Mouse (Mus musculus) spleen, postnatal 10 days (tissue): Measurements from ENCODE around the gene Eppin.

Source experiments
- DNase-seq, 2 experiments: peaks; one replicate each; pipeline ENCODE4 v3.0.0; 2021 to 2022; ENCODE audit warnings: low spot score in 2 of 2

The Eppin gene

DNA sequence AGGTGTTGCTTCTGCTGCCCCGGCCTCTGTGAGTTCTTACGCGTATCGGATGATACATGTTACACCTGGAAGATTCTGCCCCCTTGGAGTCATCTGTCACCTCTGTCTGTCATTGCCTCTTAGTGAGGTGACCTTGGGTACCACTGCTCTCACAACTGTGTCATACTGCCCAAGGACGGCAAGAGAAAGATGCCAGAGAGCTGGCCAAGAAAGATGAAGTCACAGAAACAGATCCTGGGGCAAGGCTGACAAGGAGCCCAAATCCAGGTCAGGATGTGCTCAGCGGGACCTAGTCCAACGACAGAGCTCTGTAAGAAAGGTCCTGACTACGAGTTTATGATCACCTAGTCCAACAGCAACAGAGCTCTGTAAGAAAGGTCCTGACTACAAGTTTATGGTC is 33.3 kb downstream of the Eppin start:
- no peak for DNase-seq

DNA sequence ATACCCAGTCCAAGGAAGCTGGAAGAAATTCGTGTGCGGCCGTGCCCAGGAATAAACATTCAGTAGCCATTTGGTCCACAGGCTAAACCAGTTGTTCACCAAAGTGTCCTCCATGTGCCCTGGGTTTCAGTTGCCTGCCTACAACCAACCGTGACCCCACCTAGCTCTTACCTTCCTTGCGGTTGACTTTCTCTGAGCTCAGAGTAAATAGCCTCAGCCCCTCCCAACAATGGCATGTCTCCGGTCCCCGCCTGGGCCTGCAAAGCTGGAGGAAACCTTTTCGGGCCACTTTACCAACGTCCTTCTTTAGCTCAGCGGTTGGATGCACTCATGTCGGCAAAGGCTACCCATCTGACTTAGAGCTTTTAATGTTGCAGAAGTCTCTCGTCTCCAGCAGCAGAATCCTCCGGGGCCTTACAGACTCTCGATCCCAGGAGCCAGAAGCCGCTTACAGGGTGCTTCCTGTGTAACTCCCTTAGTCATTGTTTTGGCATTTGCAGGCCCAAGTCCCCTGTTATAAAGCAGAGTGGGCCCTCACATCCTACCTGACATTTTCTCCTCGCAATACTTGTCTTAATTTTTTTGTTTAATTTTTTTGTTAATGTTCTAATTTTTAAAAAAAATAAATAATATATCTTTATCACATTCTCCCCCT is 34.3 kb downstream of the Eppin start:
- DNase-seq: no peak

DNA sequence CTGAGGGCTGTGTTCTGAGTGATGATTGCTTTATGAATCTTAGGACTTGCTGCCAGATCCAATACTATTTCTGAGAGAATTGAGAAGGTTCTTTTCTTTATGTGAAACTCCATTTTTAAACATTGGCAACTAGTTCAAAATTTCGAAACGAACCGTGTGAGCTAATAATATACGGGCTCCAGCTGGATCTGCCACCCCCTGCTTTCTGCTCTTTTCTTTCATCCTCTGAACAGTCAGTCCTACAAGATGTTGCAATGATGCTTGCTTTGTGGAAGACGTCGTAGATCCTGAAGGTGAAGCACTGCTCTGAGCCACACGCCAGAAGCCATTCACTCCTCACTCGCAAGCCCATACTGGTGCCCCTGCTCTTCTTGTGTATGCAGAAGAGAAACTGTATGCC is 35.0 kb downstream of the Eppin start:
- no peak for DNase-seq

DNA sequence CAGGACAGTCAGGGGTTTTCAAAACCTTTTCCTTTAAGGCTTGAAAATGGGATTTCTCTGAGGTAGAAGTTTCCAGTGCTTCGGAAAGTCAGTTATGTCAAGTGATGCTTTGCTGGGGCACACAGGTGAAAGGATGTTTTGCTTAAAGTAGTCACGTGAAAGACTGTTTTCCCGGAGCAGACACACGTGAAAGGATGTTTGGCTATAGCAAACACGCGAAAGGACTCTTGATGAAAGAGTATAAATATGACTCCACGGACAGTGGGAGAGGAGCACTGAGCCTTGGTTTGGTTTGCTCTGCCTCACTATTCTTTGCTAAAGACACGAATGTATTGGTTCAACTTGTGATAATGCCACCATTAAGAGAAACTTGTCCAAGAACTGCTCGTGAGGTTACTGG is 41.9 kb downstream of the Eppin start:
- DNase-seq: no peak

DNA sequence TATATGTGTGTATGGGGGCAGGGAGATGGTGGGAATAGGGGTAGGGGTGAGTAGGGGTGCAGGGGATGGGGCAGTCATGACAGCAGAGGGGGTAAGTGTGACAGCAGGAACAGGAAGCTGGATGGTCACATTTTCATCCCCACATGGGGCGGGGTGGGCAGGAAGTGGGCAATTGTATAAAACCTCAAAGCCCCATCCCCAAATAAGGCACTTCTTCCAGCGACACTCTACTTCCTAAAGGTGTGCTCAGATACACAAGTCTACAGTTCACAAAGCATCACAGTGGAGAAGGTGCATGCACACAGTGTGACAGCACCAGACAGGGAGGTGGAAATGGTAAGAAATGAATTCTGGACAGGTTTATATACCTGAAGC is 42.5 kb downstream of the Eppin start:
- DNase-seq: no peak

DNA sequence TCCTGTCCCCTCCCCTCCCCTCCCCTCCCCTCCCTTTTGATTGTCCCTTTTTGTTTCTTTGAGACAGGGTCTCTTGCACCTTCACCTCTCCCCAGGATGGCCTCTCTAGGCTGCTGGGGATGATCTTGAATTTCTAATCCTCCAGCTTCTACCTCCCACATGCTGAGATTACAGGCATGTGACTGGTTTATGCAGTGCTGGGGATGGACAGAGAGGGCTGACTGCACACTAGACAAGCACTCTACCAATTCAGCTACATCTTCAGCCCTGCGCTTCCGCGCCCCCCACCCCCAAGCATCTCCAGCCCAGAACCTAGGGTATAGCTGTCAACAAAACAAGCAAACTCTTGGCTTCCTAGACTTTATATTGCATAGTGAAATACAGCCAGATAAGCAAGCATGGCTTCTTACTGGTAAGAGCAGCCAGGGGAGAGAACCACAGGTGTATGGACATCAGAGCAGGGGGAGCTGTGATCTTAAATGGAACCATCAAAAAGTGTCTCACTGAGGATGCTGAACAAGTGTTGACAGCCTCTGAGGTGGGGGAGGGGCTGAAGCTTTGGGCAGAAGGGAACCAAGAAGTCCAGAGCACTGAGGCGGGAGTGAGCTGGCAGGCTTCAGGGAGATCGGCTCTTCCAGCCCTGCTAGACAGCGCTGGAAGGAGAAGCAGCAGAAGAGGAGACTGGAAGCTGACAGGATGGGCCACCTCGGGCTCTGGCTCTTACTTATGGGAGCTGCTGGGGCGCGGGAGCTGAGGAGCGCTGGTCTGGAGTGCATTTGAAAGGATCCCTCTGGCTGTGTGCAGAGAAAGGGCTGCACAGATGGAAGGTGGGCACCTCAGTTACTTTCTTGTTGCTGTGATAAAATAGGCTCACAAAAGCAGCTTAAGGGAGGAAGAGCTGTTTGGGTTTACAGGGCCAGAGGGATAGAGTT is 43.2 kb downstream of the Eppin start:
- DNase-seq: no peak

DNA sequence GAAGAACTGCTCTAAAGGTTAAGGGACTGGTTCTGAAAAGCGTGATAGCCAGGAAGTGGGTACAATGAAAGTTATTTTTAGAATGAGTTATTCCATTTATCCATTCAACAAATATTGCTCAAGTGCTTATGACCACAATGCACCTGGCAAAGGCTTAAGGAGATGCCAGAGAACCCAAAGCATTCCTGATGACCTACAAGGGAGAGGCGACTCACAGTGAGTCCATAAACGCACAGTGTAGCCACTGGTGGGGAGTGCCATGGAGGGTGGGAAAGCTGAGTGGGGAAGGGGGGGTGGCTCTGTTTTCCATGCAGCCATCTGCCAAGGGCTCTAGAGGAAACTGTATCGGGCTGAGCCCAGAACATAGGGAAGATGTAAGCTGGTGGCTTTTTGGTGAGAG is 44.1 kb downstream of the Eppin start:
- DNase-seq: no peak

DNA sequence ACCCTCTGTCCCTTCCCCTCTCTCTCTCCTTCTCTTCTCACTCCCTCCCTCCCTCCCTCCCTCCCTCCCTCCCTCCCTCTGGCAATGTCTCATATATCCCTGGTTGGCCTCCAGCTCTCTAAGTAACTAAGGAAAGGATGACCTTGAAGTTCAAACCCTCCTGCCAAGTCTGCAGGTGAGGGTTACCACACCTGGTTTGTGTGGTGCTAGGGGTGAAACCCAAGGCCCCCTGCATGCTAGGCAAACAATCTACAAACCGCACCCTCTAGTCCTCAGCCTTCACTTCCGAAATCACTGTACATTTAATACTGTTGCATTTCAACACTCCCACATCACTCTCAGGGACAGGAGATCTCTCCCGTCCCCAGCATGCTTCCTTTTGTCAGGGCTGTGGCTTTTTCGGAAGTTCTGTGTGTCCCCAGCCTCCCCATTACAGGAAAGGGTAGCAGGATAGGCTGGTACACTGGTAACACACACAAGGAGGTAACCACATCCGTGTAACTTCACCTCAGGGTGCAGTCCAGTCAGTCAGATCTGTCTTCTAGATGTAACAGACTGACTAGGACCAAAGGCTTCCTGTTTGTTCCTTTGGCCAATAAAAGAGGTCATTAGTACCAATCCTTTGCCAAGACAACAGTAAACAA is 48.8 kb downstream of the Eppin start:
- DNase-seq: no peak

DNA sequence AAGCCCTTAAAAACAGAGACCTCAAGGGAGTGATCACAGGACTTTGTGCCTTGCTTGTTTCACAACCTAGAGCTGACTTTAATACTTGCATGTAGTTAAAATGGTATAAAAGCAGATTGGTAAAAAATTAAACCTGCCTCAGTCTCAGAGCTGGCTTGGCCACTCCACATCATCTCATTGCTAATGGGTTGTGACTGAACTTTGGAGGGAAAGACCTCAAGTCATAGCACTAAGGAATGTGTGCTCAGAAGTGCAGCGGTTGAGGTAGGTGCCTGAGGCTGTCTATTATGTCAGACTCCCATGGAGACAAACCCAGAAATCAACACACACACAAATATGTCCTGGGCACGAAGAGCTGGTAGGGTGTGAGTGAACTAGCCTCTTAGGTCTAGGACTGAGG is 49.6 kb downstream of the Eppin start:
- no peak for DNase-seq

DNA sequence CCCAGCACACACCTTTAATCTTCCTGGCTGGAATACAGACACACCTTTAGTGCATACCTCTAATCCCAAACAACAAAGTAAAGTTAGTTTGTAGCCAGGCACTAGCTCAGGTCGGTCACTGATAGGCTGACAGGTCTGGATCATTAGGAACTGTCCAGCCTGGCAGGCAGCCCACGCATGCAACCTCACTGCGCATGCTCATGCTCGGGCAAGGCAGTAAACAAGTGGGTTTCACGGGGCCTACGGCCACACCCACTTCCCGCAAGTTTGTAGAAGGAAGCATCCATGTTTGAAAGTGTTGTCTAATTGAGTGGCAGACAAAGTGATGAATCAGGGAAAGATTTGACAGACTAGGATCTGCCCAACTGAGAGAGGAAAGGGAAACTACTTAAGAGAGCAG is 50.8 kb downstream of the Eppin start:
- no peak for DNase-seq

DNA sequence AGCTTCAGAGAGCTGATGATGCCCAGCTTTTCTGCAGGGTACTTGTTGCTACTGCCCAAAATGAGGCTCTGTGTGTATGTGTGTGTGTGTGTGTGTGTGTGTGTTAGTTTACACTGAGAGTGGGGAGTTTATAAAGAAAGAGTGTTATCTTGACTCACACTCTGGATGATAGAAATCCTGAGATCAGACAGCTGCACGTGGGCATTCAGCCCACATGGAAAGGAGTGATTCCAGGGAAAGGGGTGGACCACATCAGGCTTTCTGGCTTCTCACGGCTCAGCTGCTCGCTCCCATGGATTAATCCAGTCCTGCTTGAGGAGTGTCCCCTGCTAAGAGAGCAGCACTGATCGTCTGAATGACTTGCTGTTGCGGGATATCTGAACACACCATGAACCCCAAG is 51.3 kb downstream of the Eppin start:
- no peak for DNase-seq

DNA sequence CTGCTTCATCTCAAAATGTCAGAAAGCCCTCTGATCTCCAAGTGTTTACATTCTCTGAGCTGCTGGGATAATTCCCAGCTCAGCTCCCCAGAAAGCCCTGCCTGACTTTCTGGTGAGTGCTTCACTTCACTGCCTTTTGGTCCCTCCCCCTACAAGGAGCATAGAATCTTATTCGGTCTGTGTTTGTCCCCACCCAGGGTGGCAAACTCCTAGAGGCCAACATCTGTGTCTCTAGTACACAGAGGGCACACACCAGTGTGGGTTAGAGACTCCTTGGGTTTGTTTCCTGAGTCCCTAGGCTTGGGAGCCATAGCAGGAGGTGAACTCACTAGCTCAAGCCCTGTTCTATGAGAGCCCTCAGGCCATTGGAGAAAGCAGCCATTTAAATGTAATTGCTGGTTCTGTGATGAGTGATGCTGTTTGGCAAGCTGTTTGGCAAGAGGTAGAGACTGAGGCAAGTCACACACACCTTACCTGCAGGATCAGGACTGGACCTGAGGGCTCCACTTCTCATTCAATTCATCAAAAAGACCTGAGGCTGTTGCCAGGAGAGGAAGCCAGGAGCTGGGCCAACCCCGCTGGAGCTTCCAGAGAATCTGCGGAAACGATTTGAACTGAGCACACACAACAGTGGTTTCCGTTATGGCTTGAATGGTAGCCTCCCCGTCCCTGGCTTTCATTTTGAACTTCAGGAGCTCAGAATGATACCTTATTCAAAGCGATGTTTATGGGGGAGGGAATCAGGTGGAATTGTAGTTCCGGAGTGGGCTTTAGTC is 52.6 kb downstream of the Eppin start:
- no peak for DNase-seq
